Mouse (Mus musculus) left cerebral cortex, postnatal 10 days (tissue): ENCODE data around the gene Arhgdia. TPM values are rescaled to one million over a fixed set of nuclear protein-coding genes. Genes with fewer than 3 reads are reported as not detected.
"Not testable (repeated sequence)": the region's sequence is repeated elsewhere in the genome, so short reads cannot be mapped to it uniquely, and the experiment has no call there.

ENCODE experiments used
- DNase-seq, 2 experiments: peaks; one replicate each; pipeline ENCODE4 v3.0.0; 2021 to 2022; ENCODE audit warnings: low spot score in 2 of 2, mixed read lengths in 1 of 2; ENCODE audit errors: extremely low spot score in 1 of 2
- intact Hi-C: fragments of 180-260 bp; cut with DNase I; formaldehyde crosslinking; loops from one replicate; pipeline ENCODE4 v1.15.1; 2025
- total RNA-seq, 2 experiments: library from RNA; stranded (reverse); gene quantifications; 2 replicates each; pipeline ENCODE4 v1.2.3; 2021

Arhgdia gene
- total RNA-seq, 2 experiments from 2014 or later, result 406 to 417 TPM

GRCm38 (mm10) chr11:120615606-120616203 is 34.3 kb upstream of the Arhgdia start:
- intact Hi-C loops, result no loop called here
- DNase-seq, result no peak

GRCm38 (mm10) chr11:120615167-120615566 is 33.7 kb upstream of the Arhgdia start:
- intact Hi-C loops, result no loop called here
- DNase-seq, result no peak

- DNase-seq, result no peak
- intact Hi-C loops, result no loop called here
These were observed 32.6 kb upstream of the Arhgdia start for GRCm38 (mm10) chr11:120613976-120614375.

- intact Hi-C loops, result no loop called here
- DNase-seq, result no peak
These were observed 32.1 kb upstream of the Arhgdia start for GRCm38 (mm10) chr11:120613481-120613972.

GRCm38 (mm10) chr11:120612763-120613162 is 31.3 kb upstream of the Arhgdia start:
- peak in 1 of 2 experiments; percentile 84 for DNase-seq
- intact Hi-C loops, result no loop called here

GRCm38 (mm10) chr11:120610477-120611046 is 29.1 kb upstream of the Arhgdia start:
- no peak for DNase-seq
- intact Hi-C loops, result no loop called here

GRCm38 (mm10) chr11:120609250-120609649 is 27.8 kb upstream of the Arhgdia start:
- DNase-seq, result no peak
- intact Hi-C loops, result no loop called here

- intact Hi-C loops, result no loop called here
- DNase-seq, result no peak
These were observed 27.0 kb upstream of the Arhgdia start, which contains the start of gene Npb for GRCm38 (mm10) chr11:120608241-120609034. Gene Npb, plus strand, starts transcription at chr11:120608477.

GRCm38 (mm10) chr11:120606764-120607163 is 25.3 kb upstream of the Arhgdia start:
- intact Hi-C loops, result no loop called here
- no peak for DNase-seq

- intact Hi-C loops, result no loop called here
- DNase-seq, result no peak
These were observed 24.2 kb upstream of the Arhgdia start for GRCm38 (mm10) chr11:120605667-120606066.

- intact Hi-C loops, result no loop called here
- no peak for DNase-seq
These were observed 22.1 kb upstream of the Arhgdia start for GRCm38 (mm10) chr11:120603545-120603944.

- intact Hi-C loops, result no loop called here
- DNase-seq, result no peak
These were observed 19.3 kb upstream of the Arhgdia start for GRCm38 (mm10) chr11:120600716-120601115.

GRCm38 (mm10) chr11:120598990-120599549 is 17.6 kb upstream of the Arhgdia start:
- intact Hi-C loops, result no loop called here
- no peak for DNase-seq

GRCm38 (mm10) chr11:120598283-120598989 is 17.0 kb upstream of the Arhgdia start, which contains the start of the genes Alyref and Anapc11:
Gene Alyref, minus strand, starts transcription at chr11:120598365.
Gene Anapc11, plus strand, starts transcription at chr11:120598421.
- intact Hi-C loops, result no loop called here
- DNase-seq, result peak; percentile 89 to 97

- DNase-seq, result peak in 1 of 2 experiments; percentile 49
- intact Hi-C loops, result no loop called here
These were observed 16.1 kb upstream of the Arhgdia start for GRCm38 (mm10) chr11:120597240-120598235.

GRCm38 (mm10) chr11:120588531-120588930 is 7.1 kb upstream of the Arhgdia start:
- intact Hi-C loops, result no loop called here

GRCm38 (mm10) chr11:120583937-120584336 is 2.5 kb upstream of the Arhgdia start:
- DNase-seq, result no peak
- intact Hi-C loops, result no loop called here

More at GRCm38 (mm10) chr11:120588531-120588930, 7.1 kb upstream of the Arhgdia start:
- DNase-seq, result no peak

- DNase-seq, intact Hi-C loops: not testable (repeated sequence)
These were observed 1.5 kb upstream of the Arhgdia start for GRCm38 (mm10) chr11:120582982-120583293.
